8 mouse cellular contexts compared by ENCODE assay signal in genomic region chr6:18031509-18032010, GRCm38 (mm10). TPM values are rescaled to one million over a fixed set of nuclear protein-coding genes. Genes with fewer than 3 reads are reported as not detected.
DNase-seq lines count a peak whose midpoint lies in the region; ATAC-seq lines count a peak whose summit lies in the region.

No protein-coding gene starts in this region.

- no peaks in the 10 kb centered on the region for H3K9me3 ChIP-seq in hindbrain, embryonic 14.5 days (ENCODE audit: control insufficient read depth, low read length)
- H3K9me3 ChIP-seq in megakaryocyte, embryonic 14.5 days: no peaks in the 10 kb centered on the region

- intact Hi-C loops in gastrocnemius, postnatal 14 days (cut with DNase I; ENCODE audit: low total_unique reads): no loop called here
- intact Hi-C loops in left cerebral cortex, postnatal 4 days (cut with DNase I): no loop called here

- ATAC-seq in hindbrain, embryonic 14.5 days (ENCODE audit: low FRiP score): peak; percentile 51

- peak overlapping the region; percentile 43 for H3K9ac ChIP-seq in hindbrain, embryonic 14.5 days

- peak; percentile 74 for DNase-seq in urinary bladder, postnatal 14 days (ENCODE audit: low spot score)
- DNase-seq in urinary bladder, adult 2 months (ENCODE audit: low spot score): no peak
- DNase-seq in gastrocnemius, postnatal 14 days: peak; percentile 66
- no peak for DNase-seq in hindbrain, embryonic 14.5 days (ENCODE audit: low spot score)
- peak; percentile 35 for DNase-seq in left cerebral cortex, postnatal 4 days
- peak; percentile 55 to 67 for DNase-seq in right cerebral cortex, postnatal 10 days (ENCODE audit: low spot score in 2 of 2)
- DNase-seq in thymus, postnatal 10 days (ENCODE audit: low spot score in 2 of 2): no peak

- WGBS in hindbrain, embryonic 14.5 days: 0% methylated on average over 27 of the region's 29 CpGs

- peak overlapping the region; percentile 78 for H3K4me2 ChIP-seq in hindbrain, embryonic 14.5 days (replicated peaks)

- H3K36me3 ChIP-seq in hindbrain, embryonic 14.5 days (replicated peaks; ENCODE audit: control insufficient read depth, insufficient read depth): no peaks in the 10 kb centered on the region
- no peaks in the 10 kb centered on the region for H3K36me3 ChIP-seq in megakaryocyte, embryonic 14.5 days (replicated peaks; ENCODE audit: low read length)

- peaks cover 53% of the 10 kb centered on the region for H3K27me3 ChIP-seq in hindbrain, embryonic 14.5 days (ENCODE audit: control insufficient read depth, insufficient read depth, low read length)
- H3K27me3 ChIP-seq in megakaryocyte, embryonic 14.5 days (replicated peaks): peaks cover 55% of the 10 kb centered on the region

- peak overlapping the region; percentile 43 for H3K4me3 ChIP-seq in hindbrain, embryonic 14.5 days (replicated peaks; ENCODE audit: low read length)
- peak overlapping the region; percentile 91 for H3K4me3 ChIP-seq in megakaryocyte, embryonic 14.5 days (replicated peaks)

- peaks cover 10% of the 10 kb centered on the region for H3K4me1 ChIP-seq in hindbrain, embryonic 14.5 days (replicated peaks; ENCODE audit: control insufficient read depth, insufficient read depth, low read length)
- H3K4me1 ChIP-seq in megakaryocyte, embryonic 14.5 days: peaks cover 27% of the 10 kb centered on the region

- no peak overlapping the region for H3K27ac ChIP-seq in hindbrain, embryonic 14.5 days

RNA-seq across cellular contexts. Expression of gene Wnt2, which starts 1.2 kb away (rescaled TPM):
- polyA plus RNA-seq in urinary bladder, adult 2 months (2012; rRNA removed): 43.5 and 48.9 TPM in 2 replicates
- under 1 TPM; 0.44 to 0.88 TPM for total RNA-seq in gastrocnemius, postnatal 14 days (2021)
- polyA plus RNA-seq in hindbrain, embryonic 14.5 days (2014; fragmentation: Nextera tagmentation; extraction: Ambion mirVana): 0.08 and 0.23 TPM in 2 replicates
- total RNA-seq in left cerebral cortex, postnatal 4 days (2021): 1 to 10 TPM in 1 of 2 experiments, under 1 TPM in 1; 0.66 to 1.2 TPM
- not detected in 2 replicates for polyA plus RNA-seq in megakaryocyte, embryonic 14.5 days (2012; ENCODE audit: insufficient read depth, low replicate concordance)

Comparison
In these comparisons a context has a peak if more than half of its experiments do, and no peak if none do; other contexts are left out.
1. DNase-seq: peak in urinary bladder, postnatal 14 days (single experiment), gastrocnemius, postnatal 14 days (single experiment), left cerebral cortex, postnatal 4 days (single experiment) and right cerebral cortex, postnatal 10 days (2 of 2); none in urinary bladder, adult 2 months (single experiment), hindbrain, embryonic 14.5 days (single experiment) and thymus, postnatal 10 days (0 of 2).
2. RNA of gene Wnt2, which starts 1.2 kb away (polyA plus RNA-seq): 43.5 to 48.9 TPM in urinary bladder, adult 2 months; 0.08 to 0.23 TPM in hindbrain, embryonic 14.5 days and not detected in megakaryocyte, embryonic 14.5 days; every median in the first group is over 10 times any median in the second.